Mouse (Mus musculus): Measurements from ENCODE around the gene Pcif1. TPM values are rescaled to one million over a fixed set of nuclear protein-coding genes. Genes with fewer than 3 reads are reported as not detected.

Pcif1 gene
- total and polyA plus RNA-seq, 2 experiments from 2014 or later = 83.7 to 108 TPM

- Histone ChIP-seq H3K4me2 (ENCODE audit: low read depth, low read length) (no peak overlapping the region), H3K9ac (replicated peaks; ENCODE audit: low read length) (no peak overlapping the region), H3K27ac (peak overlapping the region; percentile 56; the same call in 1 of the 2 replicates), H3K4me3 (ENCODE audit: low read length) (no peak overlapping the region), H3K9me3 (ENCODE audit: low read length) (no peaks in the 10 kb centered on the region), H3K4me1 (ENCODE audit: insufficient read depth, low read length) (no peaks in the 10 kb centered on the region), H3K36me3 (ENCODE audit: insufficient read depth, low read length) (peaks cover 87% of the 10 kb centered on the region), H3K27me3 (ENCODE audit: insufficient read depth, low read length) (no peaks in the 10 kb centered on the region)
- WGBS = 70% methylated on average over 15 of the region's 15 CpGs
- DNase-seq (ENCODE audit: low spot score) (peak; percentile 40), ATAC-seq (no peak)
- no peak for TF ChIP-seq CTCF (IDR thresholded peaks at IDR 0.05; ENCODE audit: low read depth)
Observed at GRCm38 (mm10) chr2:164891908-164892695, 13.0 kb downstream of the Pcif1 start.

- no peak for DNase-seq (ENCODE audit: low spot score)
- Histone ChIP-seq H3K27ac (no peak overlapping the region), H3K27me3 (ENCODE audit: insufficient read depth, low read length) (no peaks in the 10 kb centered on the region), H3K9ac (replicated peaks; ENCODE audit: low read length) (no peak overlapping the region), H3K4me2 (ENCODE audit: low read depth, low read length) (no peak overlapping the region), H3K9me3 (ENCODE audit: low read length) (no peaks in the 10 kb centered on the region), H3K4me1 (ENCODE audit: insufficient read depth, low read length) (no peaks in the 10 kb centered on the region), H3K4me3 (ENCODE audit: low read length) (no peak overlapping the region), H3K36me3 (ENCODE audit: insufficient read depth, low read length) (peaks cover 87% of the 10 kb centered on the region)
- no peak for TF ChIP-seq CTCF (IDR thresholded peaks at IDR 0.05; ENCODE audit: low read depth)
- WGBS = 86% methylated on average over 6 of the region's 6 CpGs
- ATAC-seq = no peak
Observed at GRCm38 (mm10) chr2:164892696-164893216, 13.7 kb downstream of the Pcif1 start.

GRCm38 (mm10) chr2:164894048-164894447, 14.9 kb downstream of the Pcif1 start:
- WGBS = 55% methylated on average over 5 of the region's 5 CpGs
- Histone ChIP-seq H3K9ac (replicated peaks; ENCODE audit: low read length) (no peak overlapping the region), H3K36me3 (ENCODE audit: insufficient read depth, low read length) (peaks cover 89% of the 10 kb centered on the region), H3K4me2 (ENCODE audit: low read depth, low read length) (no peak overlapping the region), H3K4me1 (ENCODE audit: insufficient read depth, low read length) (no peaks in the 10 kb centered on the region), H3K27ac (no peak overlapping the region), H3K9me3 (ENCODE audit: low read length) (no peaks in the 10 kb centered on the region), H3K4me3 (ENCODE audit: low read length) (no peak overlapping the region), H3K27me3 (ENCODE audit: insufficient read depth, low read length) (no peaks in the 10 kb centered on the region)
- no peak for DNase-seq (ENCODE audit: low spot score)
- peak; percentile 30 for TF ChIP-seq CTCF (IDR thresholded peaks at IDR 0.05; ENCODE audit: low read depth)
- ATAC-seq = no peak

- Histone ChIP-seq H3K4me3 (ENCODE audit: low read length) (no peak overlapping the region), H3K27ac (no peak overlapping the region), H3K4me1 (ENCODE audit: insufficient read depth, low read length) (no peaks in the 10 kb centered on the region), H3K9me3 (ENCODE audit: low read length) (no peaks in the 10 kb centered on the region), H3K27me3 (ENCODE audit: insufficient read depth, low read length) (no peaks in the 10 kb centered on the region), H3K9ac (replicated peaks; ENCODE audit: low read length) (no peak overlapping the region), H3K36me3 (ENCODE audit: insufficient read depth, low read length) (peaks cover 89% of the 10 kb centered on the region), H3K4me2 (ENCODE audit: low read depth, low read length) (no peak overlapping the region)
- TF ChIP-seq CTCF (IDR thresholded peaks at IDR 0.05; ENCODE audit: low read depth) = peak; percentile 34
- no peak for ATAC-seq
- DNase-seq (ENCODE audit: low spot score) = no peak
- 86% methylated on average over 1 of the region's 1 CpGs for WGBS
Observed at GRCm38 (mm10) chr2:164894644-164895043, 15.5 kb downstream of the Pcif1 start.

GRCm38 (mm10) chr2:164895885-164896284, 16.8 kb downstream of the Pcif1 start:
- Histone ChIP-seq H3K27me3 (ENCODE audit: insufficient read depth, low read length) (no peaks in the 10 kb centered on the region), H3K27ac (no peak overlapping the region), H3K4me3 (ENCODE audit: low read length) (no peak overlapping the region), H3K9me3 (ENCODE audit: low read length) (no peaks in the 10 kb centered on the region), H3K36me3 (ENCODE audit: insufficient read depth, low read length) (peaks cover 88% of the 10 kb centered on the region), H3K4me2 (ENCODE audit: low read depth, low read length) (no peak overlapping the region), H3K9ac (replicated peaks; ENCODE audit: low read length) (no peak overlapping the region), H3K4me1 (ENCODE audit: insufficient read depth, low read length) (no peaks in the 10 kb centered on the region)
- ATAC-seq (no peak), DNase-seq (ENCODE audit: low spot score) (no peak)
- TF ChIP-seq CTCF (IDR thresholded peaks at IDR 0.05; ENCODE audit: low read depth) = no peak
- WGBS = 84% methylated on average over 6 of the region's 6 CpGs

GRCm38 (mm10) chr2:164898008-164898407, 18.9 kb downstream of the Pcif1 start:
- WGBS = 92% methylated on average over 7 of the region's 7 CpGs

GRCm38 (mm10) chr2:164899034-164899433, 19.9 kb downstream of the Pcif1 start:
- H3K27ac ChIP-seq = no peak overlapping the region
- no peaks in the 10 kb centered on the region for H3K27me3 ChIP-seq (ENCODE audit: insufficient read depth, low read length)
- no peak for TF ChIP-seq CTCF (IDR thresholded peaks at IDR 0.05; ENCODE audit: low read depth)
- no peak overlapping the region for H3K4me3 ChIP-seq (ENCODE audit: low read length)
- DNase-seq (ENCODE audit: low spot score) = no peak
- H3K9me3 ChIP-seq (ENCODE audit: low read length) = no peaks in the 10 kb centered on the region
- H3K36me3 ChIP-seq (ENCODE audit: insufficient read depth, low read length) = peaks cover 79% of the 10 kb centered on the region
- no peak overlapping the region for H3K4me2 ChIP-seq (ENCODE audit: low read depth, low read length)
- no peak overlapping the region for H3K9ac ChIP-seq (replicated peaks; ENCODE audit: low read length)
- WGBS = 94% methylated on average over 15 of the region's 15 CpGs
- no peak for ATAC-seq
- H3K4me1 ChIP-seq (ENCODE audit: insufficient read depth, low read length) = no peaks in the 10 kb centered on the region

More at GRCm38 (mm10) chr2:164898008-164898407, 18.9 kb downstream of the Pcif1 start:
- Histone ChIP-seq H3K9me3 (ENCODE audit: low read length) (no peaks in the 10 kb centered on the region), H3K27ac (no peak overlapping the region), H3K4me1 (ENCODE audit: insufficient read depth, low read length) (no peaks in the 10 kb centered on the region), H3K9ac (replicated peaks; ENCODE audit: low read length) (no peak overlapping the region), H3K27me3 (ENCODE audit: insufficient read depth, low read length) (no peaks in the 10 kb centered on the region), H3K4me3 (ENCODE audit: low read length) (no peak overlapping the region), H3K36me3 (ENCODE audit: insufficient read depth, low read length) (peaks cover 87% of the 10 kb centered on the region), H3K4me2 (ENCODE audit: low read depth, low read length) (no peak overlapping the region)
- no peak for TF ChIP-seq CTCF (IDR thresholded peaks at IDR 0.05; ENCODE audit: low read depth)
- DNase-seq (ENCODE audit: low spot score) = no peak
- ATAC-seq = no peak

Data from hindbrain, postnatal 0 days (tissue).